Mouse (Mus musculus): Measurements from ENCODE around the gene Tmem119.
A peak's percentile ranks its signal among the peaks of the same experiment; 100 is the strongest.

Gene Tmem119

GRCm38 (mm10) chr5:113755347-113756030 lies 44.8 kb downstream of the Tmem119 start:
- no peak for DNase-seq

- peak; percentile 35 to 45 for DNase-seq
Observed at GRCm38 (mm10) chr5:113751521-113752157, 48.7 kb downstream of the Tmem119 start.

GRCm38 (mm10) chr5:113748556-113749331 lies 51.6 kb downstream of the Tmem119 start:
- peak; percentile 33 to 48 for DNase-seq

GRCm38 (mm10) chr5:113747629-113748028 lies 52.7 kb downstream of the Tmem119 start:
- DNase-seq = no peak
